Mouse (Mus musculus): ENCODE data around the gene Barhl2. TPM values are rescaled to one million over a fixed set of nuclear protein-coding genes. Genes with fewer than 3 reads are reported as not detected.
A peak's percentile ranks its signal among the peaks of the same experiment; 100 is the strongest.

The Barhl2 gene
- polyA plus RNA-seq, 1 experiment from 2014 or later, result not detected

DNA sequence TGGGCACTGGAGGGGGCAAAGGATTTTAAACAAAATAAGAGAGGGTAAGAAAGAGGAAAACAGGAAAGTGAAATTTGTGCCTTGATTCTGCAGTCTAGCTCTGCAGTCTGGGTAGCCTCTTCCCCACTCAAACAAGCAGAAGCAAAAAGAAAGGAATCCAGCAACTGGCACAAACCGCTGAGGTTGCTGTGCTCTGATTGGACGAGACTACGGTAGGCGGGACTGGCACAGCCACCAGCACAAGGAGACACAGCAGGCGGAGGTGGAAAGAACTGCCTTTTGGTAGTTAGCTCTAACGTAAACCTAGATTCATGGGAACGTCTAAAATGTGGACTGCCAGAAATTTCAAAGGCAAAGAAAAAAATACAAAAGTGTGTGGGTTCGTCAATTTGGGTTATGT lies 11.4 kb downstream of the Barhl2 start:
- Histone ChIP-seq H3K9ac (no peak overlapping the region), H3K4me1 (replicated peaks) (peaks cover under 1% of the 10 kb centered on the region; the same call in 1 of the 2 replicates), H3K36me3 (no peaks in the 10 kb centered on the region), H3K4me2 (no peak overlapping the region), H3K27ac (ENCODE audit: poor library complexity, severe bottlenecking) (no peak overlapping the region), H3K27me3 (replicated peaks) (peaks cover 80% of the 10 kb centered on the region), H3K4me3 (no peak overlapping the region), H3K9me3 (replicated peaks) (no peaks in the 10 kb centered on the region)
- 5% methylated on average over 8 of the region's 8 CpGs for WGBS
- ATAC-seq (ENCODE audit: insufficient number of reproducible peaks, low FRiP score), result 0 out of 2 replicates have a peak, but pooled peaks have one; percentile 22

DNA sequence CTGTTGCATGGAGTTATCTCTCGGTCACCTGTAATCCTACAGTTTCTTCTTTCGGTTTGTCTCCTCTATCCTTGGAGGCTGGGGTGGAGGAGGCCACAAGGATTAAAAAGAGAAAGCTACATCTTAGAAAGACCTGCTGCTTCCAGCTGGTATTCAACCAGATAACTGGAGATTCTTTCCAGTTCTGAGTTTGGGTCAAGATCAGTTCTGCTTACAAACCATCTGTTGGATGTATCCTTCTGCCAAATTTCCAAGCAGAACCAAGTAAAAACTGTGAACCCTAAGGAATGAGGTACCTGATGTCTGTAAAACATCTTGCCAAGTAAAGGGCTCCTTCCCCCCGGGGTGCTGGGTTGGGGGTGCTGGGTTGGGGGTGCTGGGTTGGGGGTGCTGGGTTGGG lies 12.3 kb downstream of the Barhl2 start:
- Histone ChIP-seq H3K4me2 (no peak overlapping the region), H3K9ac (no peak overlapping the region), H3K9me3 (replicated peaks) (no peaks in the 10 kb centered on the region), H3K4me1 (replicated peaks) (no peaks in the 10 kb centered on the region), H3K27me3 (replicated peaks) (peaks cover 74% of the 10 kb centered on the region), H3K27ac (ENCODE audit: poor library complexity, severe bottlenecking) (no peak overlapping the region), H3K36me3 (no peaks in the 10 kb centered on the region), H3K4me3 (no peak overlapping the region)
- WGBS, result 71% methylated on average over 3 of the region's 3 CpGs
- ATAC-seq (ENCODE audit: insufficient number of reproducible peaks, low FRiP score), result no peak

DNA sequence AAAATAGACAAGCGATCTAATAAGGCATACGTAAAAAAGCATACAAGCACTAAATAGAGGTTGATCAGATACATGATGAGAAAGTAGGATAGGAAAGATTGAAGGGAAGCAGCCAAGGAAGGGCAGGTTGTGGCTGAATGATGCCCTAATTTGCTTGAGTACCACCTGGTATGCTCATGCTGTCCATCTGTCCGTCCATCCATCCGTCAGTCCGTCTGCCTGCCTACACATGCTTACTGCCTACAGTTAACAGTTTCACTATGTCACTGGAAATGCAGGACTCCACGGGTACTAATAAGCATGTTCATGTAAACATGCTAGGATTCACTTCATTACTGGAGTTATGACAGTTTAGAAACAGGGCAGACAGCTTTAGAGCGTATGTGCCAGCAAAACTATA lies 19.1 kb downstream of the Barhl2 start:
- Histone ChIP-seq H3K27ac (ENCODE audit: poor library complexity, severe bottlenecking) (no peak overlapping the region), H3K27me3 (replicated peaks) (peaks cover 25% of the 10 kb centered on the region), H3K4me3 (no peak overlapping the region), H3K4me2 (no peak overlapping the region), H3K36me3 (no peaks in the 10 kb centered on the region), H3K4me1 (replicated peaks) (no peaks in the 10 kb centered on the region), H3K9ac (no peak overlapping the region), H3K9me3 (replicated peaks) (no peaks in the 10 kb centered on the region)
- 86% methylated on average over 7 of the region's 7 CpGs for WGBS
- no peak for ATAC-seq (ENCODE audit: insufficient number of reproducible peaks, low FRiP score)

DNA sequence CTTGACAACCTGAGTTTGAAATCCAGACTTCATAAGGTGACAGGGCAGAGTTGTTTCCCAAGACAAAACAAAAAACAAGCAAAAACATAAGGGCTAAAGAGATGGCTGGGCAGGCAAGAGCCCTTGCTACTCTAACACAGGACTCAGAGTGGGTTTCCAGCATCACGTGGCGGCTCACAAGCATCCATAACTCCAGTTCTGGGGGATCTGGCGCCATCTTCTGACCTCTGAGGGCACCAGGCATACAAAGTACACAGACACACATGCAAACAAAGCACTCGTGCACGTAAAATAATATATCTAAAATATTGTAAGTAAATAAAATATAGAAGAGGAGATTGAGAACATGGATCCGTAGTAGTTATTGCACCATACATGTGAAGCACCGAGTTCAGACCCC lies 31.9 kb downstream of the Barhl2 start:
- Histone ChIP-seq H3K36me3 (no peaks in the 10 kb centered on the region), H3K9me3 (replicated peaks) (no peaks in the 10 kb centered on the region; the same call in 1 of the 2 replicates), H3K4me2 (no peak overlapping the region), H3K9ac (no peak overlapping the region), H3K27me3 (replicated peaks) (peaks cover 12% of the 10 kb centered on the region; the same call in 1 of the 2 replicates), H3K4me1 (replicated peaks) (no peaks in the 10 kb centered on the region), H3K4me3 (no peak overlapping the region), H3K27ac (ENCODE audit: poor library complexity, severe bottlenecking) (no peak overlapping the region)
- ATAC-seq (ENCODE audit: insufficient number of reproducible peaks, low FRiP score), result no peak
- WGBS, result 64% methylated on average over 7 of the region's 7 CpGs

DNA sequence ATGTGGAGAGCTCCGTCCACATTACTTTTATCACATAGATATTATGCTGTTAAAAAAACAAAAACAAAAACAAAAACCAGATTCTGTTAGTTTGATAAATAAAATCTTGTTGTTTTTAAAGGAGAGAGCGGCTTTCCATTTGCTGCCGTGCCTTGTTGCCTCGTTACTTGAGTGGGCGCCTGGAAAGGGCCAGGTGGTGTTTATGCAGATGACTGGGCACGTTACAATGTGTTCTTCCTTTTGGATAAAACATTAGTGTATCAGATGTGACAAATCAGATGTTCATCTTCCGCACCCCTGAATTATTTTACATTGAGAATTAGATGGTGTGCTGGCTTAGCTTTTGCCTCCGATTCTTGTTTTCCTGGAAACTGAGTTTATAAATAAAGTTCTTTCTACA lies 37.1 kb downstream of the Barhl2 start:
- no peak for ATAC-seq (ENCODE audit: insufficient number of reproducible peaks, low FRiP score)
- no peak overlapping the region for H3K27ac ChIP-seq (ENCODE audit: poor library complexity, severe bottlenecking)
- no peaks in the 10 kb centered on the region for H3K27me3 ChIP-seq (replicated peaks)
- H3K9me3 ChIP-seq (replicated peaks), result no peaks in the 10 kb centered on the region; the same call in 1 of the 2 replicates
- H3K9ac ChIP-seq, result no peak overlapping the region
- 80% methylated on average over 8 of the region's 8 CpGs for WGBS
- H3K4me1 ChIP-seq (replicated peaks), result no peaks in the 10 kb centered on the region
- H3K36me3 ChIP-seq, result no peaks in the 10 kb centered on the region
- H3K4me3 ChIP-seq, result no peak overlapping the region
- no peak overlapping the region for H3K4me2 ChIP-seq

DNA sequence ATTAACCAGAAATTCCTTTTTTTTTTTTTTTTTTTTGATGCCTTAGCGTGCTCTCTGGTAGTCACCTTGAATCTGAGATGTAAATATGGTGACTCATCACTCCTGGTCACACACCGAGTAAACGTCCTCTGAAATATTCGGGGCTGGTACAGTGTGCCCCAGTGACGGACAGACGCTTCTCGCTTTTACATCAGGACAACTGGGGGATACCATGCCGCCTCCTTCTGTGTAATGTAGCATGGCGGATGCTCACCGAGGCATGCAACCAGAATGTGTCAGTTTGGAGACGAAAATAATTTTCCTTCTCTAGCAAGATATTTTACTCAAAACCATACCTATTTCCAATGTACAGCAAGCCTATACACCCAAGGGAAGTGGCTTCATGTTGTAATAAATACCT lies 37.6 kb downstream of the Barhl2 start:
- no peak overlapping the region for H3K4me3 ChIP-seq
- no peaks in the 10 kb centered on the region; the same call in 1 of the 2 replicates for H3K9me3 ChIP-seq (replicated peaks)
- no peak for ATAC-seq (ENCODE audit: insufficient number of reproducible peaks, low FRiP score)
- no peak overlapping the region for H3K4me2 ChIP-seq
- no peak overlapping the region for H3K9ac ChIP-seq
- H3K27me3 ChIP-seq (replicated peaks), result no peaks in the 10 kb centered on the region
- no peak overlapping the region for H3K27ac ChIP-seq (ENCODE audit: poor library complexity, severe bottlenecking)
- H3K4me1 ChIP-seq (replicated peaks), result no peaks in the 10 kb centered on the region
- no peaks in the 10 kb centered on the region for H3K36me3 ChIP-seq
- WGBS, result 90% methylated on average over 11 of the region's 11 CpGs

DNA sequence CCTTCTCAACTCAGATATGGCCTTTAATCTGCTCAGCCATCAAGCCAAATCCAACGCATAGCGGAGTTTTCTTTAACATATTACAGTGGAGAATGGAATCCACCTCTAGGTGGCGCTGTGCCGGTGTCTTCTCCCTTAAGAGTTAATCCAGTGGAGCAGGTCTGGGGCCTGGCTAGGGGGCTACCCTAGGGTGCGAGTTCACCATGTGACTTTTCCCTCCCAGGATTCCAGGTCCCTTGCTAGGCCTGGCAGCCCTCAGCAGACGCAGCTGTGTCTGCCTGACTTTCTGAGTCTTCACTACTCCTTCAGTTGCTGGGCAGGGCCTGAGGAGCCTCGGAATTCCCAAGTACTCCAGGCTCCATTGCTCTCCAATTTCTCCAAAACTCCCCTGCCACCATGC lies 40.8 kb downstream of the Barhl2 start:
- 31% methylated on average over 7 of the region's 7 CpGs for WGBS
- no peak overlapping the region for H3K4me3 ChIP-seq
- H3K4me2 ChIP-seq, result no peak overlapping the region
- no peak overlapping the region for H3K27ac ChIP-seq (ENCODE audit: poor library complexity, severe bottlenecking)
- H3K9ac ChIP-seq, result no peak overlapping the region
- H3K27me3 ChIP-seq (replicated peaks), result no peaks in the 10 kb centered on the region
- ATAC-seq (ENCODE audit: insufficient number of reproducible peaks, low FRiP score), result no peak
- H3K36me3 ChIP-seq, result no peaks in the 10 kb centered on the region
- H3K4me1 ChIP-seq (replicated peaks), result no peaks in the 10 kb centered on the region
- H3K9me3 ChIP-seq (replicated peaks), result no peaks in the 10 kb centered on the region

DNA sequence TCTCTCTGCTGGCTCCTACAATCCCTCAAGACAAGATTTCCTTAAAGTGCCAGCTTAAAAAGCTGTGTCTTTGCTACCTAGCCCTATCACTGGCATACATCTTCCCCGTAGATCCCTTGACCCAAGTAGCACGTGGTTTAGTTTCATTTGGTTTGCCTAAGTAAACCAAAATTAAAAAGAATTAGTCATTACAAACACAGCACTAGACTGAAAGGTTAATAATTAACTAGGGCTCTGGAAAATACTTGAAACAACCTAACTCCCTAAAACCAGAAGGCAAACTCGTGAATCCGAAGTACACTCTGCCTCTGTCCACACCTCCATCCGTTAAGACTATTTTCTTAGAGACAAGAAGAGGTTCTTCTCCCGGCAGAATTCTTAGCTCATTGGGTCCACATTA lies 41.4 kb downstream of the Barhl2 start:
- Histone ChIP-seq H3K9ac (no peak overlapping the region), H3K4me1 (replicated peaks) (no peaks in the 10 kb centered on the region), H3K36me3 (no peaks in the 10 kb centered on the region), H3K4me2 (no peak overlapping the region), H3K4me3 (no peak overlapping the region), H3K27ac (ENCODE audit: poor library complexity, severe bottlenecking) (no peak overlapping the region), H3K27me3 (replicated peaks) (no peaks in the 10 kb centered on the region), H3K9me3 (replicated peaks) (no peaks in the 10 kb centered on the region)
- no peak for ATAC-seq (ENCODE audit: insufficient number of reproducible peaks, low FRiP score)
- 60% methylated on average over 6 of the region's 6 CpGs for WGBS

DNA sequence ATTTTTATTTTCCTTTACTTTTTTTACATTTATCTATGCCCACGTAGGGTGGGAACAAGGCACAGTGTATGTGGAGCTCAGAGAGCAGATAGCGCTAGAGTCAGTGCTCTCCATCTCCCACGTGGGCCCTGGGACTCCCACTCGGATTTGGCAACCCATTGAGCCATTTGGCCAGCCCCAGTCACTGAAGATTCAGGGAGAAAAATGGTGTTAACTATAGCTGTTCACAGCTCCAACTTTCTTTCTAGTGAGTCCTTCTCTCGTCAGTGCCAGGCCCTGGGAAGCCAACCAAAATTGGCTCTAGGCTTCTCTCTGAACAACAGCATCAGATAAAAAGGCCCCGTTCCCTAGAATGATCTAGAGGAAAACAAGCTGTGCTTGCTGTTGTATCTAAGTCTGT lies 42.2 kb downstream of the Barhl2 start:
- no peaks in the 10 kb centered on the region for H3K4me1 ChIP-seq (replicated peaks)
- no peaks in the 10 kb centered on the region for H3K36me3 ChIP-seq
- no peaks in the 10 kb centered on the region for H3K9me3 ChIP-seq (replicated peaks)
- no peak overlapping the region for H3K4me2 ChIP-seq
- WGBS, result 60% methylated on average over 6 of the region's 6 CpGs
- no peak overlapping the region for H3K9ac ChIP-seq
- no peak overlapping the region for H3K4me3 ChIP-seq
- no peak overlapping the region for H3K27ac ChIP-seq (ENCODE audit: poor library complexity, severe bottlenecking)
- ATAC-seq (ENCODE audit: insufficient number of reproducible peaks, low FRiP score), result no peak
- H3K27me3 ChIP-seq (replicated peaks), result no peaks in the 10 kb centered on the region

DNA sequence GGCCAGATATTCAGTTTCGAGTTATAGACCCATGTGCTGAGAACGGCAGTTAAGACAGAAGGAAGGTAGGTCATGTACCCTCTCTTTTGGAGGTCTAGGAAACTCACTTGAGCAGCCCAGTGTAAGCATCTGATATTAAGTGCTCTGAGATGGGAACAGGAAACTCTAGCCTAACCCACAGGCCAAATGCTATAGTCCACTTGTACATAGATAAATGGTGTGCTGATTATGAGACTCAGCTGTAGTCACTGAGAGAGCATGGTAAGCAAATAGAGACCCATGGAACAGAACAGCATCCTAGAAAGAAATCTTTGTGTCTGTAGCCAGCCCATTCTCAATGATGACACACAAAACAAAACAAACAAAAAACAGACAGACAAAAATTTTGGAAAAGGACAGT lies 55.2 kb downstream of the Barhl2 start:
- no peak overlapping the region for H3K4me2 ChIP-seq
- WGBS, result 67% methylated on average over 2 of the region's 2 CpGs
- no peaks in the 10 kb centered on the region for H3K4me1 ChIP-seq (replicated peaks)
- H3K9me3 ChIP-seq (replicated peaks), result peaks cover 4% of the 10 kb centered on the region; the same call in 1 of the 2 replicates
- no peaks in the 10 kb centered on the region for H3K27me3 ChIP-seq (replicated peaks)
- H3K4me3 ChIP-seq, result no peak overlapping the region
- no peaks in the 10 kb centered on the region for H3K36me3 ChIP-seq
- ATAC-seq (ENCODE audit: insufficient number of reproducible peaks, low FRiP score), result no peak
- H3K9ac ChIP-seq, result no peak overlapping the region
- H3K27ac ChIP-seq (ENCODE audit: poor library complexity, severe bottlenecking), result no peak overlapping the region

All from heart, embryonic 12.5 days (tissue).